Mouse (Mus musculus): ENCODE measurements around the gene Afap1l2.

The Afap1l2 gene

DNA sequence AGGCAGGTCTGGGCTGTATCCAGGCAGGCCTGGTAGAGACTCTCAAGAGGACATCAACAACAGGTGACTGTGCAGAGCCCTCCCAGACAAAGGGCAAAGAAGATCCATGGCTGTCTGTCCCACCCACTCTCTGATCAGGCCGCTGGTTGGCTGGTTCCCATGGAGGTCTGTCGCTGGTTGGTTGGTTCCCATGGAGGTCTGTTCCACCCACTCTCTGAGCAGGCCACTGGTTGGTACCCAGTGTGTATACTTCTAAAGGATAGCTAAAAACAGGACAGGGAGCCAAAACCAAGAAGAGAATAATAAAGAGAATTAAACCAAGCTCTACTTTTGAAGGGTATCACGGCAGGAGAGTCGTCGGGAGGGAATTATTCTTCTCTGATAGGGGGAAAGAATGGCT is 31.5 kb downstream of the Afap1l2 start:
- DNase-seq (ENCODE audit: low read depth, low spot score), result no peak

DNA sequence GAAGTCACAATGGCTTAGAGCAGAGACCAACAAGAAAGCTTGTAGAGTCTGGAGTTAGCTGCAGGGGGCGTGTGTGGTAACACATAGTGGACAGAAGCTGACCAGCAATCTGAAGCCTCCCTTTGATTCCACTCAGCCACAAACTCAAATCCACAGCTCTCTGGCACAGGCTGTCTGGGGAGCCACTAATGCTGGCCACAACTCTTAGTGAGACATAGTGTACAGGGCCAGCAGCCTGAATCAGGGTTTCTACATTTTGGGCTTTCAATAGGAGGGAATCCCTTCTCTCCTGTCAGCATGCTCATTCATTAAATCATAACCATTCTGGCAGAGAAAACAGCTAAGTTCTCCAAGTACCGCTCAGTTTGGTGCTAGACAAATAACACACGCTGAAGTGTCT is 32.5 kb downstream of the Afap1l2 start:
- no peak for DNase-seq (ENCODE audit: low read depth, low spot score)

DNA sequence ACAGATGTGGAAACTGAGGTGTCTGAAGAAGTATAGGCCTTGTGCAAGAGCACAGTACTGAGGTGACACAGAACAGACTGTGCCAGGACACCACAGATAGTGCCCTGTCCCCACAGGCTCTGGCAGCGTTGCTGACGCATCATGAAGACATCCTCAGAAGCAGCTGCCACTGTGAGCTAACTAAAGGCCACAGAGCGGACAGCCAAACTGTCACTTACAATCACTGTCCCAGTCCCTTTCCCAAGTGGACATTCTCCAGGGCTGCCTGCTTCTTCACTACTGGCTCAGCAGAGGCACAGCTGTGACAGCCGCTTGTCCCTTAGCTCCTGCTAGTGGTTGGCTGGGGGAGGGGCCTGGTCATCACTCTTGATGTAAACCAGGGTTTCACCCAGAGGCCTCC is 33.9 kb downstream of the Afap1l2 start:
- no peak for DNase-seq (ENCODE audit: low read depth, low spot score)

DNA sequence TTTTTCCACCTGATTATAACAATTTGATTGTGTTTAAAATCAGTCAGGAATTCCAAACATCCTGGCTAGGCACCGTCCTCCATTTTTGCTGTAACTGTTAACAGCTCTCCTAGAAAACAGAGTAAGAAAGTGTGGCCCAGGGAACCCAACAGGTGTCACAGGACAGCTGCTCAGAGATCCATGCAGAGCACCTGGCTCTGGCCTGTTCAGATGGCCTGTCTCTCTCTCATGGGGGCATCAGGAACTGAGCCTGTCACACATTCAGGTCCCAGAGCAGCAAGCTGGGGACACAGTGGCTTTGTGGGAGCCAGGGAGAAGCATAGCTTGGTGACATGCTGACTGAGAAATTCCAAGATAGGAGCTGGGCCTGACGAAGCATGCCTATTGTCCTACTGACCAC is 35.3 kb downstream of the Afap1l2 start:
- DNase-seq (ENCODE audit: low read depth, low spot score), result no peak

DNA sequence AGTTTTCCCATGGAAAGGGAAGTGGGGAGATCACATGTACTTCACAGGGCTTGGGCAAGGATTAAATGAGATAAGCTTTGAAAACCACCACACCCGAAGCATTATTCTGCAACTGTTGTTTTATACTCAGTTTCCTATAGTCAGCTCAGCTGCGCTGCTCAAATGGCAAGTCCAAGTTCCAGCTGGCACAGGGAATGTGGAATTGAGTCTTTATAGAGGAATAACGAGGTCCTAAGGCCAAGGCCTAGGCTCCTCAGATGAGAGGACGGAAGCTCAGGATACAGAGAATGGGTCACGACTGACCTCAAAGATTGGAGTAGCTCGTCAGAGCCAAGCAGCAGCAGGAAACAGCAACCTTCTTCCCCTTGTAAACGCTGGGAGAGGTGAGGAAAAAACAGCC is 36.7 kb downstream of the Afap1l2 start:
- DNase-seq (ENCODE audit: low read depth, low spot score), result no peak

DNA sequence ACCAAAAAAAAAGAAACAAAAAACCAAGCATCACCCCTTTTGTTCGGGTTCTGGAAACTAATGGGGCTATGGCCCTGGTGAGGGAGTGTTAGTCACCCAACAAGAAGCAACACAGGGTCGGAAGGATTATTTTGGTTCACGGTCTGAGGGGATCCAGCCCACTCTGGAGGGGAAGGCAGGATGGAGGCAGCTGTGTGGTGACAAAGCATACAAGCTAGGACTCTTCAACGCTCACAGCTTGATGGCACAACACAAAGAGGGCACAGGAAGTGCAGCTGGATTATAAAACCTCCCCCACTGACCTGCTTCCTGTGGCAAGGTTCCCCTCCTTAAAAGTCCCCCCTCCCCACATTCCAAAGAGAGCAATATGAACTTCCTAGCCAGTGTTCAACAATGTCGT is 44.2 kb downstream of the Afap1l2 start:
- DNase-seq (ENCODE audit: low read depth, low spot score), result no peak

DNA sequence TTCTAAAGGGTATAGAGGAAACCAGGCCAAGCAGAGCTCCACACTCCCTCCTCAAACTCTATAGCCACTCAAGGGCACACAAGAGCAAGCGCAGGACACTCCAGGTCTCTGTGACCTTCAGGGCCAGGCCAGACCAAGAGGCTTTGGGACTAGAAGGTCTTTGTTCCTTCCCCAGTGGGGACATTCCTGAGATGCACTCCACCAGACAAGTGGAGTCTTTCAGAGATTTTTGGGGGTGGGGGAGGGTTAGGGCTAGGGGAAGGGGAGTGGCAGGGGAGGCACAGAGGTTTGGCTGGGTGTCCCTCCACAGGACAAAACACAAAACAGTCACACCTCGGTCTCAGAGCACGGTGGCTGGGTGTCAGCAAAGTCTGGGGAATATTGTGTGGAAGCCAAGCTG is 48.4 kb downstream of the Afap1l2 start:
- no peak for DNase-seq (ENCODE audit: low read depth, low spot score)

DNA sequence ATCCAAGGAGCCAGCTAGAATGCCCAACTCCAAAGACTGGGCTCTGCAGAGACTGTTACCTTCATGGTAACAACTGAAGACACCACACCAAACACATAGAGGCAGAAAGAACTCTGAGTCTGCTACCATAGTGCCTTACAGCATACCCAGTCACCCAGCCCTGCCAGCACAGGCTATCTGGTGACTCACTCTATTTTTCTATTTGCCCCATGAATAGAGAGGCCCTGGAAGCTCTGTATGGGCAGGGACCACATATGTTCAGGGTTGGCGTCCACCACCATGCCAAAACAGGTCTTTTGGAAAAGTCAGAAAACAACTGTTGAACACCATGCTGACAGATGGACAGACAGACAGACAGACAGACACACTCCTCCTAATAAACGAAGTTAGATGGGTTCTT is 49.0 kb downstream of the Afap1l2 start:
- DNase-seq (ENCODE audit: low read depth, low spot score), result no peak

DNA sequence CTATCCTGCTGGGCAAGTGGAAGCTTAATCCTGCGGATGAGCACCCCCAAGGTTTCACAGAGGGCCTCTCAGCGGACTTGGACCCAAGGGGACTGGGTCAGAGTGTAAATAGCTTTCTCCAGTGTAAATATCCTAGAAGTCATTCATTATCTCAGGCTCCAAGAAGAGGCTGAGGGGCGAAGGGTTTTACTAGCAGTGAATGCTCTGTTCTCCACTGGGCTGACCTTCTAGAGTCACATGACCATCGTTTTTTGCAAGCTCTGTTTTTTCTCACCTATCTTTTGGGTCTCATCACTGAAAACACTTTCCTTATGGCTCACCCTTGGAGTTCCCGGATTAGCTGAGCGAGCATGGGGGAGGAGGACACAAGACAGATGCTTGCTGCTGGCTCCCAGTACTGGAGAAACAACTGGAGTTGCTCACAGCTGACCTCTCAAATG is 49.4 kb downstream of the Afap1l2 start:
- DNase-seq (ENCODE audit: low read depth, low spot score), result no peak

DNA sequence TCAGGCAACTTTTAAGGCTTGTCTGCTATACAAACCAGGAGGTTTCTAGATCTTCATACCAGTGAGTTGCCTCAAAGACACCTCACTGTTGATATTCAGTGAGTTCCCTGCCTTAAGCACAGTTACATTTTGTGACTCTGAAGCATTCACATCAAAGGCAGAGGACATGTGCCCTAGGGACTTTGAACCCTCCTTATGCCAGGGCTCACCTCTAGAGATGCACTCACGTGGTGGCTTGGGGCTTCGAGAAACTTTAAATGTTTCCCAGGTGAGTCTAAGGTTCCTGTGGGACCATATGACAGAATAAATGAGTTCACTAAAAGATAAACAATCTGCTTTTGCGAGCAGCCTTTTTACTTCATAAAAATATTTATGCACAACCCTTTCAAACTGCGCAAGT is 50.0 kb downstream of the Afap1l2 start:
- no peak for DNase-seq (ENCODE audit: low read depth, low spot score)

DNA sequence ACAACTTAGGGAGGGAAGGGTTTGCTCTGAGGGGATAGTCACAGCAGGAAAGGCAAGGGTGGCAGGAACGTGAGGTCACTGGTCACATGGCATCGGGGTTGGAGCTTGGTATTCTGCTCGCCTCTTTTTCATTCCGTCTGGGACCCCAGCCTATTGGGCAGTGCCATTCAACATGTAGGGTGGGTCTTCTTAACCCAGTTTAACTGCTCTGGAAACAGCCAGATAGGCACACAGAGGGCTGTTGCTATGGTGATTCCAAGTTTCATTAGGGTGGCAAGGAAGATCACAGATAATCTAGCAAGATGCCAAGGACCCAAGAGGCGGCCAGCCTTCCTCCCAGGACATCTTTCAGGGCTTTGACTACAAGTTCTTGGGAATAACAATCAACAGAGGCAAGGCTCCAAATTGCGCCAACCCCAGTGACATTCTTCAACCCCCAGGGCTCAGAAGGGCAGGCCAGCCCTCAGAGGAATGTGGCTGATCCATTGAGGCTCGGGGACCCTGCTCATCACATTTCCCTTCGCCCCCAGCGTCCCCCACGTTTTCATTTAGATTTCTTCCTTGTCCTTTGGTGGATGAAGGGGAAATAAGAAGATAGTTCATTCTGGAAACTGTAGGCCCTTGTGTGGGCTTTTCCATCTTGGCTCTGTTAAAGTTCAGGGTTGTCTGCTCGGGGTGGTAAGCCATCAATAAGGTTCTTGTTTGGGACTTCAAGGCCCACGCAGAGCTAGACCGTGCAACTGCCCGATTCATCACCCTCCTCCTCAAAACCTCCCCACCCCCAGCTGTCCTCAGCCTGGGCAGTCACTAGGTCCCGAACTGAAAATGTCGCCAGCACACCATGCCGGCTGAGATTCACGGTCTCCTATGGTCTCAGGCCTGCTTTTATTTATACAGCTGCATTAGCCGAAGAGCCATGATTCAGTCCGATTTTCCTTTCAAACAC is 52.2 kb downstream of the Afap1l2 start:
- no peak for DNase-seq (ENCODE audit: low read depth, low spot score)

DNA sequence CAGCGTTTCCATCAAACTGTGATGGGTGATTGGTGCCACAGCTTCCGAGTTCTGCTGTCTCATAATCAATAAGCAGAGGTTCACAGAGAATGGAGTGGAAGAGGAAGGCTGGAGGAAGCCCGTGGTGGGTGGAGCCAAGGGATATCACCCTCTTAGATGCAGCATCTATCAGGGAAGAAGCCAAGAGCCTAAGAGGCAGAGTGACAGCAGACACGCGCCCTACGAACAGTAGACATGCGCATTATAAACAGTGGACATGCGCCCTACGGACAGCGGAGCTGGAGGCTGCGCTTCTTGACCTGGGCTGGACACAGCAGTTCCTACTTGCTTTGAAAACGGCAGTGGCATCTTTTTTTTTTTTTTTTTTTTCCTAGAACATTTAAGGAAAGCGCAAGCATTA is 53.2 kb downstream of the Afap1l2 start:
- DNase-seq (ENCODE audit: low read depth, low spot score), result no peak

DNA sequence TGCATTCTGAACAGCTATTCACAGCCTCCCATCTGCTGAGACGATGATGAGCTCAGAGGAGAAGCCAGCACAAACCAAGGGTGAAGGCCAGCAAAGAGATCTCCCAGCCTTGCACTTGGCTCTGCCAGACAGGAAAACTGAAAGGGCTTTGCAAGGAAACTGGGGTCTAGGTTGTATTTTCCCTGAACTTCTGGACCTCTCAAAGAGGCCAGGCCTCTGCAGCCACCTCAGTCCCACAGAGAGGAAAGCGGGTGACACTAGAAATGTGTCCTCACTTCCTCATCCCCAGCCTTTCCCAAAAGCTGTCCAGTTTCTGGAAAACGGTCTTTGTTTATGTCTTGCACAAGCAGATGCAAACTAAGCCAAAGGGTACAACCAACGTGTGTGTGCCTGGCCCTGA is 54.2 kb downstream of the Afap1l2 start:
- DNase-seq (ENCODE audit: low read depth, low spot score), result no peak

DNA sequence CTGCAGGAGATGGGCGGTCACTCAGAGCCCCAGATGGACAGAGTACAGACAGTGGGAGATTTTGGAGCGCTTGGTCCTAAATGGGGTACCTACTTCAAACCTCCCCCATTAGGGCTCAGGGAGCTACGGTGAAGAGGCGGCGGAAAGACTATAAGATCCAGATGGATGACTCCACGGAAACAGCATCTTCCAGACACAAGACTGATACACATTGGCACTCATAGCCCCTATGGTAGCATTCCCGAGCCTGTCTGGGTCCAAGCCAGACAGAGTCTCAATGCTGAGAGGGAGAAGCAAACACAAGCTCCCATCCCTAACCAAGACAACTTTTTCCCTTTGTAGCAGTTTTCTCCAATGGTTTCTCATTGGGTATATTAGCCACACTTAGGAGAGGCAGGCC is 57.2 kb downstream of the Afap1l2 start:
- no peak for DNase-seq (ENCODE audit: low read depth, low spot score)

DNA sequence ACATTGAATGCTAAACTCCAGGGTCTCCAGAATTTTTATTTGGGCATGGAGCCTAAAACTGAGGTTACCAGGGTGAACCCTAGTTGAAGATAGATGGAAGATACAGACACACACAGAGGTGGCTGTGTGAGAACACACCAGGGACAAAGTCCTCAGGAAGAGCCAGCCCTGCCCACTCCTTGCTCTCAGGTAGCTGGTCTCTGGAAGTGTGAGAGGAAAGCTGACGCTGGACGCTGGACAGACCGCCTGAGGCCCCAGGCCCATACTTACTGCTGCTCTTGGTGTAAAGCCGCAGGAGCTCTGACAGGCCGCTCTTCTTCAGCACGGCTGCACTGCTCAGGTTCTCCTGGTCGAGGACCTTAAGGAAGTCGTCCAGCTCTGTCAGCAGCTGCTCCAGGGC is 58.2 kb downstream of the Afap1l2 start:
- DNase-seq (ENCODE audit: low read depth, low spot score), result no peak

DNA sequence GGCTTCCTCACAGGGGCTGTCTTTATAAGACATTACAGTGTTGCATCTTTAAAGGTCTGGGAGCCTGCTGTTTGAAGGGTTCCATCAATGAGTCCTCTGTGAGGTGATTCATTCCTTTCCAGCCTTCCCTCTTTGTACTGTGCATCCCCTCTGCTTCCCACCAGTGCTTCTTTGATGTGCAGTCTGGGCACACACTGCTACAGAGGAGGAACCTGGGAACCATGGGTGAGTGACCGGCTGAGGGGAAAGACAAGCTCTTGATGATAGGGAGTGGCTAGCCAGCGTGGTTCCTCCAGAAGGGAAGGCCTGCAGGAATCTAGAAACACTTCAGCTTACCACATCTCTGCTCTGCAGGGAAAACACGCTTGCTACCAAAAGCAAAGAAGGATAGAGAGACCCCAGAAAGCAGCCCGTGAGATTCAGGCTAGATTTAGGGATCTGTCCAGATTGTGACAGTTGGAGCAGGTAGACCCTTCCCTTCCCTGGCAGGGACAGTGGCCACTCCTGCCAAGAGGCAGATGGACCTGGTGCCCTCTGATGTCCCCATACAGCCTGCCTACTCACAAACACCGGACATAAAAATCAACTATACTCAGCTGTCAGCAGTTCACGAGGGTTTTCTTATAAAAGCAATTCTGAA is 59.9 kb downstream of the Afap1l2 start:
- no peak for DNase-seq (ENCODE audit: low read depth, low spot score)

DNA sequence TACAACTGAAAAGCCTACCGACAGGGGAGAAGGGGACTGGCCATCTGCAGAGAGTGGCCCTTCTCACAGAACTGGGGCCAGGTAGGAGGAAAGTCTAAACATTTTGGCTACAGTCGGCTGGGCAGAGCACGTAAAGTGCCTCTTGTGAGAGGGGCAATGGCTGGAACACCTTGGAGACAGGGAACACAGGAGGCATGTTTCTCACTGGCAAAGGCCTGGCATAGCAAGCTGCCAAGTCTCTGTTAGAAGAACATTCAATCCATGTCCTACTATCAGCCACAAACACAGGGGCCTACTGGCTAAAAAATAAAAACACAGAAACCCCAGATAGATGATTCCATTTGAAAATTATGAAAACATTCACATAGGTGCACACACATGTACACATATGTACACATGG is 61.3 kb downstream of the Afap1l2 start:
- no peak for DNase-seq (ENCODE audit: low read depth, low spot score)

DNA sequence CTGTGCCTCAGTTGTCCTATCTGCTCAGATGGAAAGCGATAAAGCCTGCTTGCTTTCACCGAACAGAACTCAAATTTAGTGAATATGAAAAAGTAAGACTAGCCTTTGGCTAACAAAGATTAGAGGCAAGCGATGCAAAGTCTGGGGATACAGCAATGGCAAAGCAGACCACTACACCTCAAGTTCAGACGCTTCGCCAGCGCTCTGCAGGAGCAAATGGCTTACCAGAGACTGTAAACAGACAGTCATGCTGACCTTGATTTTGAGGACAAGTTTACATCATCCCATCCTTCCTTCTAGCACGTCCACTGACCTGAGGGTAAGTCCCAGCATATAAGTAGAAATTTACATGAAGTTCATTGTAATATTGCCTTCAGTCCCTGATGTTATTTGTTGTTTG is 61.8 kb downstream of the Afap1l2 start:
- no peak for DNase-seq (ENCODE audit: low read depth, low spot score)

DNA sequence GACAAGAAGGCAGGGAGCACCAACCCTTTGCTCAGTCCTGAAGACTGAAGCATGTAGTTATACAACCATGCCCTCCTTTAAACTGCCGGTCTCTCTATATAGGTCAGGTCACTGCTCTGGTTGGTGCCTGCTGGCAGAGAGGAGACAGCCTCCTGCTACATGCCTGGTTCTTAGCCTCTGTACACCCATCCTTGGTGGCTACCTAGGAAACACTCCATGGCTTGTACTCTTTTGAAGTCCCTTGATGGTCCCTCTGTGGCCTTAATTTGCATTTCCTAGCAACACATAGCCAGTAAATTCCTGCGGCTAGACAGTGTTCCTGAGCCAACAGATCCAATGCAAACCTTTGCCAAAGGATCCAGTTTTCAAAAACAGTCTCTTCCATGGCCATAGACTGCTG is 62.4 kb downstream of the Afap1l2 start:
- DNase-seq (ENCODE audit: low read depth, low spot score), result no peak

DNA sequence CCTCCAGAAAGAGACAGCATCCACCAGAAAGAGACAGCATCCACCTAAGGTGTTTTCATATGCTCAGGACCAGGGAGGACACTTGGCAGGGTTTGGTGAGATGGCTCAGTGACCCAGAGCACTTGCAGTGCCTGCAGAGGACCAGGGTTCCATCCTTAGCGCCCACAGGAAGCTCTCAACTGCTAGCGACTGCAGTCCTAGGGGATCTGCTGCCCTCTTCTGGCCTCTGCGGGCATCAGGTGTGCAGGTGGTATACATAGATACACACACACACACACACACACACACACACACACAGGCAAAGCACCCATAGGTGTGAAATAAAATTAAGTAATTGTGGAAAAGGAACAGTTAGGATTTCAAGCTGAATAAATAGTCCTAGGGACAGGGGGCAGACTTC is 63.2 kb downstream of the Afap1l2 start:
- no peak for DNase-seq (ENCODE audit: low read depth, low spot score)

DNA sequence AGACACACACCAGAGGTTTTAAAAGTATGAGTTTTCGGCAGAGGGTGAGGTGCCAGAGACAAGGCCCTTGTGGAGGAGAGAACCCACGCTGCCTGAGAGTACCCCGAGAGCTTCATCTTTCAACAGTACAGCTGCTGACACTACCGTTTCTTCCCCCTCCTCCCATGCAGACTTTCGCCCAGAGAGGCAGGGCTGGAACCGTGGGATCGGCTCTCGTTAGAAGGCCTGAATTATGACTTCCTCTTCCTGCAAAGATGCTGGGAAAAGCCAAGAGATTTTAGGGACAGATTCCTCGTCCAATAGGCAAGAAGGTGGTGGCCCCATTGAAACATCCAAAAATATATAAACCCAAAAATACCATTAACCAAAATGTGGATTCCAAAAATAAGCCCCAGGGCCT is 63.8 kb downstream of the Afap1l2 start:
- DNase-seq (ENCODE audit: low read depth, low spot score), result no peak

DNA sequence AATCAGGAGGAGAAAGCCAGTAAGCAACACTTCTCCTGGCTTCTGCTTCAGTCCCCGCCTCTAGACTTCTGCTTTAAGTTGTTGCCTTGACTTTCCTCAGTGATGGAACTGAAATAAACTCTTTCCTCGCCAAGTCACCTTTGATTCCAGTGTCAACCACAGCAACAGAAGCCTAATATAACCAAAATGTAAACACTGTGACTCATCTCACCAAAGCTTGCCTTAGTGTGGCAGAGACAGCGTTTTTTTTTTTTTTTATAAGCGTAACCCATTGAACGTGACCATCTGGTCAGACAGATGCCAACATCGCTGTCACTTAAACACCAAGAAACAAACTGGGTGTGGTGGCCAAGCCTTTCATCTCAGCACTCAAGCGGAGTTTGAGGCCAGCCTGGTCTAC is 65.8 kb downstream of the Afap1l2 start:
- no peak for DNase-seq (ENCODE audit: low read depth, low spot score)

DNA sequence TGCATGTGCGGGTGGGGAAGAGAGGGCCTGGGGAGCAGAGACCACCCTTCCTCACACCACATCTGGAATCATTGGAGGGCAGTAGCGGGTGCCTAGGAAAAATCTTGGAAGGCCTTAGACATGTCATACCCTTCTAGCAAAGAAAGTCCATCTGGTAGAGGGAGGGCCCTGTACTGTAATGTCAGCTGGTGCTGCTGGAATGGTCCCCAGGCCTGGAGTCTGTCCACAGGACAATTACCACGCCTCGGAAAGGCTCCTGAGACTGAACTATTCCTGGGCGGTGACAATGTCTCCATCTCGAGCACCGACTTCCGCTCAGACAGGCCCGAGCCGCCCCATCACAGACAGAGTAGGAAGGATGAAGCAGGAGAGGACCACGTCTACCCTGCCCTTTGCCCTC is 67.5 kb downstream of the Afap1l2 start:
- no peak for DNase-seq (ENCODE audit: low read depth, low spot score)

Measured in retina, adult 2 months (tissue).